Mouse (Mus musculus) kidney, postnatal 36 days (tissue): ENCODE data around the gene Arhgef28.

Experiments used
- DNase-seq, 2 experiments: peaks; one replicate each; pipeline ENCODE4 v3.0.0; 2021 to 2022; ENCODE audit warnings: mixed read lengths in 2 of 2

The Arhgef28 gene

DNA sequence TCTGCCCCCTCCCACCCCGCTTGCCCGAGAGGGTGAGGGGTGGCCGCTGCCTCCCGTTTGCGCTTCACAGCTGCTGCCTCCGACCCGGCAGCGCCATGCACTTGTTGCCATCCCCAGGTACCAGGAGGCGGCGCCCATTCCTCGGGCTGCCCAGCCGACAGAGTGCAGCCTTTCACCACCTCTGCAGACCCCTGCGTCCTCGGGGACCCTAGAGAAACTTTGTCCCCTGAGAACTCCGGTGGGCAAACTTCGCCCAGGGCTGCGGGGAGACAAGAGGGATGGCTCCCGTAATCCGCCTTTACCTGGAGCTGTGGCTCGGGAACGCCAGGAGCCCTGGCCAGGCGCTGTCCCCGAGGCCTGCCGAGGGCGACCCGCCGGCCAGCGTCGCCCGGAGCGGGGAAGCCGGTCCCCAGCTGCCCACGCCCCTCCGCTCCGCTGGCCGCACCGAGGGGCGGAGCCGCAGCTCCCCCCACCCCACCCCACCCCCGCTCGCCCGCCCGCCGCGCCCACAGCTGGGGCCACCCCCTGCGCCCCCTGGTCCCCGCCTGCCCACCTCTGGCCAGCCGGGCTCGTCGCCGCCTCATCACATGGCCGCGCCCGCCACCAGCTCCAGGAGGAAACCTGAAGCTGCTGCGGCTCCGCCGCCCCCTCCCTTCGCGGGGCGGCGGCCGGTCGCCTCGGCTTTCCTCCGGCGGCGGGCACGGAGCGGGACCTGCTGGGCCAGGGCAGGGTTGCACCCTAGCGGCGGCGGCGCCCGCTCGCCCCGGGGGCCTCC lies at the start of gene Arhgef28:
Gene Arhgef28 (minus strand): TSS at position 669 of the 775 bp plus-strand sequence.
- peak; percentile 67 to 85 for DNase-seq

DNA sequence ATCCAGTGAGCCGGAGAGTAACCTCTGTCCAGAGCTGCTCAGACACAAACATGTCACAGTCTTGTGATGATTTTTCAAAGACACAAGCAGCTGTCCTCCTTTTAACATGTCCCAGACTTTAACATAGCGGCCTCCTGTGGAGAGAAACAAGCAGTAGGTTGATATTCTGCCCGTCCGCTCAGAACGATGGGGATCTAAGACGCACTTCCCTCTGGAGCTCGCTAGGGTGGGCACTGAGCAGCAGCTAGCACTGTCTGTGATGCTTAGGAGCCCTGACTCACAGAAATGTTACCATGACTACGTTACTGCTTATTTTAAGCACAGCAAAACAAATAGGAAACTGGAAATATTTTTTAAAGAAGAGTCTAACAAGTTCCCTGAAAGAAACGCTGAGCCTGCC lies 48.7 kb upstream of the Arhgef28 start:
- no peak for DNase-seq

DNA sequence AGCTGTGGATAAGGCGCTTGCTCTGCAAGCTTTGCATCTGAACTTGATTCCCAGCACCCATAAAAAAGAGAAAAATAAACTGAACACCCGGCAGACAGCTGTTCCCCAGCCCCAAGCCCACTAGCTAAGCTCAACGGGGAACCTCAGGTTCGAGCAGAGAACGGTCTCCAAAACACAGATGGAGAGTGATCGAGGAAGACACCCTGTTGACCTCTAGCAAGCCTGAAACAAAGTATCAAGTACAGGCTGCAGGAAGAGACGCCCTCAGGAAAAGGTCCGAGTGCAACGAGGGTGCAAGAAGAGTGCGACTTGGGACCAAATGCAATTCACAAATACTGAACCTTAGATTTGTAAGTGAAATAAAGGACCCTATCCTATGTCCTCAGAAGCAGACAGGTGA lies 43.4 kb upstream of the Arhgef28 start:
- DNase-seq, result no peak

DNA sequence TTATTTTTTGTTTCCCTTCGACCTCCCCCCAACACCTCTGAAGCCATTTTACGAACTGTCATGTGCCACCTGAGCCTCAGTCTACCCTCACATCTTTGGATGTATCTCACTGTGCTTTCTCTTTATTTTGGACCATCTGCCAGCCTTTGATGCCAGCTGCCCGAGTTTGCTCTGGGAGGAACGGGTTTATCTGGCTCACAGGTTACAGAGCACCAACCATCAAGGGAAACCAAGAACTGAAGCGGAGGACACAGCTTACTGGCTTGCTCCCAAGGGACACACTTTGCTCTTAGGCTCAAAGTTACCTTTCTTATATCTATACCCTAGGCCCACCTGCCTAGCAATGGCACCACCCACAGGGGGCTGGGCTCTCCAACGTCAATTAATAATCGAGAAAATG lies 39.1 kb upstream of the Arhgef28 start:
- DNase-seq, result no peak

DNA sequence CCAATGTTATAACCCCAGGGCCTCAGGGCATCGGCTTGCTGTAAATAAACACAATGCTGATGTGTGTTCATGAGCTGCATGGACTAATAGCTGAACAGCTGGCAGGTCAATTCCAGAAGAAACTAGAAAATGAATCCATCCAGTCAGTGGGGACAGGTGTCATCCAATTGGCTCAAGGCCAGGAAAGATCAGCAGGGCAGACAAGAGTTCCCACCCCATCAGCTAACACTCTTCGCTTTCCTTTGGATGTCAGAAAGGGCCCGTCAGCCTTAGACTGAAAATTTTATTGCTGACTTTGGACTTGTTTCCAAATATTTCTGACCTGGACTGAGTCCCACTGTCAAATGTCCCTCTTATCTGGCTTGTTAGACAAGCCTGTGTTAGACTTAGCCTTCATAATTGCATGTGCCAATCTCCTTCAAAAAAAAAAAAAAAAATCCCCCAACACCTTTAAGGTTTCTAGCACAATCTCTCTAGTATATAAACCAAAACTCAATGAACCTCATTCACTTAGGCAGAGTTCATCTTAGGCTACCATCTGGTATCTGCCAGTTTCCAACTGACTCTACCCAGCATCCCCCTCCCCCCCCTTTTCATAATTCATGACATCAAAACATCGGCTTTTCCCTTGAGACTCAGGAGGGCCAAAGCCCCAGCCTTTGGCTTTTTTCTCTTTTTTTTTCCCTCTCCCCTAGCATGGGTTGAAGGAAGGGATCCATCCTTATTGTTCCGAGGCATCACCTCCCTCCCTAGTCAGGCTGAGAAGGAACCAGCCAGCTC lies 38.5 kb upstream of the Arhgef28 start:
- peak in 1 of 2 experiments; percentile 5 for DNase-seq

DNA sequence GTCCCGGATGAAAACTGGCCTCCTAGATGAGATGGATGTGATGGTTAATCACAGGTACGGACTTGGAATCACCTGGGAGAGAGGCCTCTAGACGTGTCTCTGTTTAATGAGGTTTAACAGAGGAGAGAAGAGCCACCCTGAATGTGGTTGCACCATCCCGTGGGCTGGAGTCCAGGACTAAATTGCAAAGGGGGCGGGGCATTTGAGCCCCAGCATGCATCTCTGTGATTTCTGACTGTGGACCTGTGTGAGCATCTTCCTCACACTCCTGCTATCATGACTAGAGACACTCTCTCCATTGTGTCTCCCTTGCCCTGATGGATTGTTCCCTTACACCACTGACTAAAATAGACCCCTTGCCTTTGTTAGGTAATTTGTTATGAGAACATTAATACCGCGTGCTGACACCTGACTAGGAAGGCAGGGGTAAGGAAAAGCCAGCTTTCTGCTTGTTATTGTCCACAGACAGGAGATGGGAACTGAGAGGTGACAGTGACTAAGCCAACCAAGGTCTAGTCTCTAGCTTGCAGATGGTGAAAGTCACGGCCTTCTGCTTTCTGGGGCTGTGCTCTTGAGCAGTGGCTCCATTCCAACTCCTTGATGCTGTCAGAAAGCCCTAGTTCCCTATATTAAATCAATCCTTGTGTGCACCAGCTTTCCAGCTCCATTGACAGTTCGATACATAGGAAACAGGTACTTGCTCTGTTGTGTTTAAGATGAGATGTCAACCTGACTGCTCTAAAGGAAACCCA lies 35.5 kb upstream of the Arhgef28 start:
- no peak for DNase-seq

DNA sequence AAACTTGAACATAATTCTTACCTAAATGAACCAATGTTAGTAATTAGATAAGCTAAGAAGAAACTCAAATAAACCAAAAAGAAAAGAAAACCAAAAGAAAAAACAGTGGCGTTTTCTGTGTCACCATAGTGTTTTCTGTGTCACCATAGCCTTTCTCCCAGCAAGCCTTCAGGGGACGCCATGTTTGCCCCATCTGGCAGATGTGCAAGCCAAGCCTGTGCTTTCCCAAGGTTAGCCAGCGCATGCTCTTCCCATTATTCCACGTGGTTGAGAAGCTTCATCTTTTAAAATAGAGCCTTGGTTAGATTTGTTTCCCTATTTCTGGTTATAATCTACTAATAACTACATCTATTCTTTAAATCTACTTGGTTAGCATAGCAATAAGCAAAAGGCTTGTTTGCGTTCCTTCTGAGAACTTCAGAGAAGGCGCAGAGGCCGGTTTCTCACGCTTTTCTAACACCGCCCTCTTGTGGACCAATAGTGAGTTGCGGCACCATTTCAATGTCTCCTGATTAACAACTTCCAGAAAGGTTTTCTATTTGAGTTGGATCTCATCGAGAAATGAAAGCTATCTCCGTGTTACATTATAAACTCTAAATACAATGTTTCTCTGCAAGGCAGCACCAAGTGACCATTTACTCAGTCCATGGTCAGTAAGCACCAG lies 33.9 kb upstream of the Arhgef28 start:
- DNase-seq, result peak; percentile 50 to 87

DNA sequence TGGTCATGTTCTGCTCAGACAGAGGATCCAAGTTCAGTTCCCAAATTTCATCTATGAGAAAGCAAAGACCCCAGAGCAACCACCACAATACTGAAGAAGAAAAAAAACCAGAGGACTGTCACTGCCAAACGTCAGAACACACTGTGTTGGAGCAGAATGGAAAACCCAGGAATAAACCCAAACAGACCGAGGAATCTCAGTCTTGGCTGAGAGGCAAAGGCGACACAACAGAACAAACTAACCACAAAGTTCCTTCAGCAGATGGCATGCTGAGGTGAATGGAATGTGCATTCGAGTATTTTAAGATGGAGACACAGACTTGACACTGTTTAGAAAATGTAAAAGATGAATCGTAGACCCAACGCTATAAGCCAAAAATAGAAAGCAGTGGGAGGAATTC lies 29.2 kb upstream of the Arhgef28 start:
- no peak for DNase-seq

DNA sequence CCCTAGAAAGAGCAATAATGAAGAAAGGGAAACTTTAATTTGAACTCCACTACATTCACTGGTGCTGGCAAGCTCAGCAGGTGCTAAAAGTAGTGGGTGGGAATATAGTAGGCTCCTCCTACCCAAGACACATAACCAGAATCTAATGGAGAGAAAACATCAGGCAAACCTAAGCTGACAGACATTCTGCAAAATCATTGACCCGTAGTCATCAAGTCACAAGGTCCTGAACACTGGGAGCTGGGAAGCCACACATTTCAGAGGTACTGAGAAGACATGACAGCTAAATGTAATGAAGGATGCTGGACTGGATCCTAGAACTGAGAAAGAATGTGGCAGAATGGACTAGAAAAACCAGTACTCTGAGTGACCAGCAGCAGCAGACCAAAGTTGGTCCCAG lies 24.3 kb upstream of the Arhgef28 start:
- DNase-seq, result no peak

DNA sequence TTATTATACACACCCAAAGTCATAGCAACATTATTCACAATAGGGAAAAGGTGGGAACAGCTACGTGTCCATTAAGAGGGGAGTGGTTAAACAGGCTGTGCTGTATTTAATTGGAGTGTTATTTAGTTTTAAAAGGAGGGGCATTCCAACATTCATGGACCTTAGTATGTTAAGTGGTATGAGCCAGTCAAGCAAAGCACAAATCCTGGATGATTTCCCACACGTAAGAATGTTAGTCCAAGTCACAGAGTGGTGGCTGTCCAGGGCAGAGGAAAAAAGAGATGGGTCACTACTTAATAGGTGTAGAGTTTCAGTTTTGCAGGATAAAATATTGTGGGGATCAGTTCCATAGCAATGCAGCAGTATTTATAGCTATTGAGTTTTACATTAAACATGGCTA lies 20.0 kb upstream of the Arhgef28 start:
- DNase-seq, result no peak

DNA sequence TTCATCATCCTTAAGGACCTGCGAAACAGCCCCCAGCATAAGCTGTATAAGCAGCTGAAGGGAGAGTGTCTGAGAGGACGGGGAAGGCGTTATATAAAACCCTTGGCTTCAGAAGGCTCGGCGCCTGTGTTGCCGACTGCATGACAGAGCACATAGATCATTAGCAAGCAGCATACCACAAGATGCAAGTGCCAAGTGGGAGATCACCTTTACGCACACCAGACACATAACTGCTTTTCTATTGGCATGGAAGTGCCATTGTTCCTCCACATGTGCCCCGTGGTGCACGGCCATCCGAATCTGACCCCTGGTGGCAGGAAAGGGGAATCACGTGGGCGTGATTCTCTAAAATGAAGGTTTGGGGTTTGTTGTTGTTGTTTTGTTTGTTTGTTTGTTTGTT lies 16.6 kb upstream of the Arhgef28 start:
- DNase-seq, result peak; percentile 29 to 67

DNA sequence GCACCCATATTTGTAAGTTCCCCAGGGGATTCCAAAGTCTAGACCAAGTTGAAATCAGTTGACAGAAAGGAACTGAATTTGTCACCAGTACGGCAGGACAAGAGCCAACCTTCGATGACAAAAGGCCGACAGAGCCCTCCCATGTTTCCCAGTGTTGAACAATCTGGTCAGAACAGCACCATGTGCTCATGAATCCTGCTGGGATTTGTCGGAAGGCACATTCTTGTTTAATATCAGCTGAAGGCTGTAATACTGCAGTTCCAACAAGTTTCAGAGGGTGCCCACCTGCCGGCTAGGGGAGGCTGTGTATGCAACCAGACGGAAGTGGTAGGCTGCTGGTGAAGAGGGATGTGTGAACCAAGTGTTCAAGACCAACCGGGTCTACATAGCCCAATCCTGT lies 3.9 kb upstream of the Arhgef28 start:
- DNase-seq, result no peak

DNA sequence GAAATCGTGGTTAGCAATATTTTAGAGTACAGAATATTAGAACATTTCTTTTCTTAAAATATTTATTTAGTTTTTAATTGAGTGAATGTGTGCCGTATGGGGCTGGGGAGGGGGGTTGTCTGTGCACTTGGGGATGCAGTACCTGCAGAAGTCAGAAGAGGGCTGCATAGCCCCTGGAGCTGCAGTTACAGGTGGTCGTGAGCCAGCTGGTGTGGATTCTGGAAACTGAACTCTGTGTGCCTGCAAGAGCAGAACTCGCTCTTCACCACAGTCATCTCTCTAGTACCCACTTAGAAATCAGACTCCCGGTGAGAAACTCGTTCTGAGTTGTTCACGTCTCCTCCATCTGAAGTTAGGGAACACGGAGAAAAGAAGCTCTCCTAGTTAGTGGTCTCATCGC lies 2.6 kb upstream of the Arhgef28 start:
- peak in 1 of 2 experiments; percentile 24 for DNase-seq

DNA sequence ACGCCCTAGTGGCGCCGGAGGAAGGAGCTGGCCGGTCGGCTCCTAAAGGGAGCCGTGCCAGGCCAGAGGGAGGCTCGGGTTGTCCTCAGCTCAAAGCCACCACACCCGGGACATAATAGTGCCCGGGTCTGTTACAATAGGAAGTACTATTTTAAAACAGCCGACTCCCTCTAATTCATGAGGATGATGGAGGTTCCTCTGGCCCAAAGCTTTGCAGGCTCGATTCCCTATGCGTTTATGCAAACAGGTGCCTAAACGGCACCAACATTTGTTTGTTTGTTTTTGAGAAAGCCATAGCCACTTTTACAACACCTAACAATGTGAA lies 269 bp upstream of the Arhgef28 start:
- DNase-seq, result no peak

DNA sequence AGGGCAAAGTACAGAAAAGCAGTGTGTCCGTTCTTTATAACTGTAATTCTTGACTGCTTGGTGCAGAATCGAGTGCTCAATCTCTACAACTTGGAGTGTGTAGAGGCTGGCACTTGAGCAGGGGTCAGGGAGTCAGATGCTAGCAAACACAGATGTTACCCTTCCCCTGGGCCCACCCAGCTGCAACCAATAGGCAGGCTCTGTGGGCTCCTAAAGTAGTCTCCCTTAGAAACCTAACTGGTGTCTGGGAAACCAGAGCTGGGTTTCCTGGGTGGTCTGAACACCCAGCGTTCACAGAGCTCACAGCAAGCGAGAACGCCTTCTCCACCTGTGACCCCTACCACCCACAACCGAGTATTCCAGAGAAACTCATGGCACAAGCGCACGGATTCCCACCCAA lies 1.1 kb downstream of the Arhgef28 start:
- DNase-seq, result no peak

DNA sequence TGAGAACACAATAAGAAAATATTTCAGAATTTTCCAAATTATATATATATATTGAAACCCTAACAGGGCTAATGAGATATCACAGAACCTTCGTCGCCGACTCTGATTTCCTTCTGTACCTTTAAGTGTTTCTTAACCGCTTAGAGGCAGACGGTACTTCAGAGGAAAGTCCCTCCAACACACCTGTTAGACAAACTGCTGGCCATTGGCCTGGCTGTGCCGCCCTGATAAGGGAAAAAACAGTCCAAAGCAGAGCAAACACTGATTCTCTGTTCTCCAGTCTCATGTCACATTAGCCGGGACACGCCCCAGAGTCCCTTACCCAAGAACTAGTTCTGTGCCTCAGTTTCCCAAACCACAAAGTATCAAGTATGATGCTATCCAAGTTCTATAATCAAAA lies 1.9 kb downstream of the Arhgef28 start:
- no peak for DNase-seq

DNA sequence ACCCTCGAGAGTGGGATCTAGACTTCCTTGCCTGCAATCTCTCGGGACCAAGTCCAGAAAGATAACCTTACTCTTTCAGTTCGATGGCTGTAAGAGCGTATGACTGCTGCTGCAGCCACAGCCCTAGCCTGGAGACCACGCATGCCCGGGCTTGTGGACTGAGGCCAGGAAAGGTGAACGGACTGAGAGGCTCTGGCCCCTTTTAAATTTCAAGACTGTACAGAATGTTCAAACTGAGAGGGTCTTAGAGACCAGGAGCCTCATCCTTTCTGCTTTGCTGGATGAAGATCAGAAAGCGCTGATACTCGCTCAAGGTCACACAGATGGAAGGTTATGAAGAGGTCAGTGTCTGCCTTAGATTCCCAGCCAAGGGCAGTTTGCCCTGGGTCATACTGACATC lies 4.8 kb downstream of the Arhgef28 start:
- no peak for DNase-seq

DNA sequence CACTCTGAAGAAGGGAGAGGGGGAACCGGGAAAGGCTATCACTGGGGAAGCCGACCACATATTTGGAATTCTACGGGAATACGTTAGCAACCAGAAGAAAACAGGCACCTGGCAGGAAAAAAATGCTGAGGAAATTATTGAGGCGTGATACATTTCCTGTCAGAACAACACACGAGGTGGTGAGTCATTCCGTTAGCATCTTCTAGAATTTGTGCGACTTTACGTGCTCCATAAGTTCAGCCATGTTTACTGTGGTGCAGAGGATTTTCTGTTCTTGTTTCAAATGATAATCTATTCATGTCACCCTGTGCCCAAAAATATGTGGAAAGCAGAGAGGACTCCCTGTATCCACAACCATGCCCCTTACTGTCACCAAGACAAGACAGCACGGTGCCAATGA lies 13.6 kb downstream of the Arhgef28 start:
- DNase-seq, result no peak

DNA sequence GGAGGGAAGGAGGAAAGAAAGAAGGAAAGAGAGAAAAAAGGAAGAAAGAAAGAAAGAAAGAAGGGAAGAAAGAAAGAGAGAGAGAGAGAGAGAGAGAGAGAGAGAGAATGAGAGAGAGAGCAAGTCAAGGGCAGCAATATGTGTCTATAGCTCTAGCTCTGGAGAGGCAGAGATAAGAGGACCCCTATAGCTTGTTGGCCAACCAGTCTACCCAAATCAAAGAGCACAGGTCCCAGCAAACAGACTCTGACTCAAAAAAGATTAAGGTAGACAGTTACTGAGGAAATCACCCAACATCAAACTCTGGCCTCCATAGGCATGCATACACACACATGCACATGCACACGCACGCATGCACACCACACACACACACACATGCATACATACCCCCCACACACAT lies 17.7 kb downstream of the Arhgef28 start:
- DNase-seq, result no peak

DNA sequence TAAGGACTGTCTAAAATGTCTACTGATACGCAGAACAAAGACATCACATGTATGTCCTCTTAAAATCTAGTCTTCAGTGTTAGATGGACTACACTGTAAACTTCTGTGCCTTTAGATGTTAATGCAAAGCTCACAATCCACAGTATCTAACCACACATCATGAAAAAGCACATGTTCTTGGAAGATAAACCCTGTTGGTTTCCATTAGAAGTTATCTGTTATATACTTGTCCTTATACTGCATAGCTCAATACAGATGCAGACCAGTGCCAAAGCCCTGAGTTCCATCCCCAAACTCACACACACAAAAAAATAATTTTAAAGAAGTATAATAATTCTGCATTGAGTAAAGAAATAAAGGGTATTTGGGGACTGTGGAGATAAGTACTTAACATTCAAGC lies 18.3 kb downstream of the Arhgef28 start:
- no peak for DNase-seq

DNA sequence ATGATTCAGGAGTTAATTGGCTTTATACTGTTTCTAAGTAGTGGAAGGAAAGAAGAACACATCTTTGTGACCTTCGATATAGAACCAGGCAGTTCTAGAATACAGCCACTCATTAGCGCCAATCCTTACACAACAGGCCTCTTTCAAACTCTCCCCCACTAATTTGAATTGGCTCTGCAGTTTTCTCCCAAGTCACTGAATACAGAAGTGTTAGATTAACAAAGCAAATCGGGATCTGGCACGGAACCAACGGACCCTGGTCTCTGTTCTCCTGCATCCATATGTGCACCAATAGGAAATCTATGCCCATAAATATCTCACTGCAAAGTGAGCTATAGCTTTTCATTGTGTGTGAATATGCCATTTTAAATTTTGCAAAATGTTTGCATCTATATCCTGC lies 20.1 kb downstream of the Arhgef28 start:
- DNase-seq, result no peak

DNA sequence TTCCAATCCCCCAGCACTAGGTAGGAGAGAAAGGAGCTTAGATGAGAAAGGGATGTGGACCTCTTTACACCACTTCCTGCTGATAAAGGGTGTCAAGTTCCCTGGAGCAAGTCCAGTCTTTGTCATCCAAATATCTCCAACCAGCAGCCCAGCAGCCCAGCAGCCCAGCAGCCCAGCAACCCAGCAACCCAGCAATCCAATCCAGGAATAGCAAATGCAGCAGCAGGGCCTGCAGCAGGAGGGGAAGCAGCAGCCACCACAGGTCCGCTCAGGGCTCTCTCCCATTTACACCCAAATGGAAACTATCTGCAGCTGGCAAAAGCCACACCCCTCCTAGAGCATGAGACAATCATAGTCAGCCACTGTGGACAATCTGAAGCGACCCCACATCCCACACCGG lies 21.6 kb downstream of the Arhgef28 start:
- DNase-seq, result no peak

DNA sequence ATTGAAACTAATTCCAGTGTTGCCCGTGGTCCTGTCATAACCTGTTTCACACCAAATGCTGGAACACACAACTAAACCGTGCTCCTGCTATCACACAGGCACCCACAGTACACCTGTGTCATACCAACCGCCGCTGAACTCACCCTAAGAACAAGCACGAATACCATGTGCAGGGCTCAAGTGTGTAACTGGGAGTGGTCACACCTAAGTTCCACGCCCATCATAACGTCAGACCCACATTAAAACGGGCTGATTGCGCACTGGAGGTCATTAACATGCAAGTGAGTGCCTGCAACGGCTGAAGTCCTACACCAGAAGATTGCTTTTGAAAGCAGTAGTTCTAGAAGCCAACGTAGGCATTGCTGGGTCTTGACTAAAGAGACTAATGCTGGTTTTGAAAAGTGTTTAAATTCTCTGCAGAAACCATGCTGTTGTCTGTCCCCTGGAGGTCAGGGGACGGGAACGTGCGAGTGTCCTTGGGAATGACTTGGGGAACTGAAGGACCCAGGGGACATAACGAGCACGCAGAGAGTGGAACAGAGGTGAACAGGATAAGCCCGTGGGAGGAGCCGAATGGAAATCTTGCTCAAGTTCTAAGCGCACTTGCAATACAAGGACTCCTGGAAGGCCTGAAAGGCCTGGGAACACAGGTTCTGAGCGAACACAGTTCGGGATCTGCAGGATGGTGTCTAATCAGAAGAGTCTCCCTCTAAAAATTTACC lies 22.9 kb downstream of the Arhgef28 start:
- peak; percentile 48 to 52 for DNase-seq
